Mouse (Mus musculus) heart, embryonic 10.5 days (tissue): ENCODE results near the gene Ppil1. TPM values are rescaled to one million over a fixed set of nuclear protein-coding genes. Genes with fewer than 3 reads are reported as not detected.

Experiments
- DNase-seq: peaks from one replicate; pipeline ENCODE4 v3.0.0-alpha.2; 2017; ENCODE audit warnings: low spot score
- H3K27ac ChIP-seq: fragments of 300-500 bp; sonication (generic); 2 replicates; pipeline ENCODE4 v1.5.1; 2016; ENCODE audit warnings: mild to moderate bottlenecking
- H3K27me3 ChIP-seq: fragments of 300-500 bp; sonication (generic); 2 replicates; pipeline ENCODE4 v1.6.1; 2016; ENCODE audit warnings: mild to moderate bottlenecking; ENCODE audit not compliant: poor library complexity, insufficient read depth, severe bottlenecking
- H3K36me3 ChIP-seq: fragments of 300-500 bp; sonication (generic); 2 replicates; pipeline ENCODE4 v1.6.1; 2016; ENCODE audit warnings: mild to moderate bottlenecking, moderate library complexity
- H3K4me1 ChIP-seq: fragments of 300-500 bp; sonication (generic); 2 replicates; pipeline ENCODE4 v1.6.1; 2016; ENCODE audit warnings: mild to moderate bottlenecking
- H3K4me3 ChIP-seq: fragments of 300-500 bp; sonication (generic); 2 replicates; pipeline ENCODE4 v1.5.1; 2016; ENCODE audit warnings: mild to moderate bottlenecking, moderate library complexity
- H3K9me3 ChIP-seq: fragments of 300-500 bp; sonication (generic); 2 replicates; pipeline ENCODE4 v1.6.1; 2016; ENCODE audit warnings: mild to moderate bottlenecking, moderate library complexity
- WGBS: fragments of 180-500 bp; shearing (Covaris S2); methylation state at CpG from one replicate; pipeline ENCODE4 v1.1.7; 2016; 5-methylcytosine and 5-hydroxymethylcytosine counted together
- polyA plus RNA-seq: library from polyadenylated mRNA; unstranded; fragments of >200 nt; fragmentation: Nextera tagmentation; extraction: Ambion mirVana; gene quantifications from 2 replicates; pipeline ENCODE4 v1.2.1, GENCODE M21; 2016

The Ppil1 gene
- polyA plus RNA-seq, 1 experiment from 2014 or later: 188 TPM

DNA sequence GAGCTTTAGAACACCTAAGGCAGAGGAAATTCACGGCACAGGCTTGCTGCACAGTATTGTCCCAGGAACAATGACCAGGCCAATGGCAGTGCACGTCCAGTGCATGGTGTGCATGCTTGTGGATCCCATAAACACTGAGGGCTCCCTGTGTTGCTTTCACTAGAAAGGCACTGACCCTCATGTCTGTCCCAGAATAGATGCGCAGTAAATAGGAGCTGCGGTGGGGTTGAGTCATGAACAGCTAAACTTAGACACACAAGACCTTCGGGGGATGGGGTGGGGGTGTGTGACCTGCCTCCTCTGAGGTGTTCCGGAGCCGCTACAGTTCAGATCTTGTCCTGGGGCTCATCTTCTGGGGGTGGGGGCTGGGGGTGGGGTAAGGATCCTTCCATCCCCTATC lies 57.9 kb downstream of the Ppil1 start:
- DNase-seq: no peak
- no peaks in the 10 kb centered on the region for H3K36me3 ChIP-seq
- peaks cover 36% of the 10 kb centered on the region for H3K4me1 ChIP-seq
- 52% methylated on average over 7 of the region's 7 CpGs for WGBS
- no peaks in the 10 kb centered on the region for H3K9me3 ChIP-seq
- no peak overlapping the region for H3K4me3 ChIP-seq
- H3K27ac ChIP-seq: peak overlapping the region; percentile 81
- H3K27me3 ChIP-seq: peaks cover 6% of the 10 kb centered on the region

DNA sequence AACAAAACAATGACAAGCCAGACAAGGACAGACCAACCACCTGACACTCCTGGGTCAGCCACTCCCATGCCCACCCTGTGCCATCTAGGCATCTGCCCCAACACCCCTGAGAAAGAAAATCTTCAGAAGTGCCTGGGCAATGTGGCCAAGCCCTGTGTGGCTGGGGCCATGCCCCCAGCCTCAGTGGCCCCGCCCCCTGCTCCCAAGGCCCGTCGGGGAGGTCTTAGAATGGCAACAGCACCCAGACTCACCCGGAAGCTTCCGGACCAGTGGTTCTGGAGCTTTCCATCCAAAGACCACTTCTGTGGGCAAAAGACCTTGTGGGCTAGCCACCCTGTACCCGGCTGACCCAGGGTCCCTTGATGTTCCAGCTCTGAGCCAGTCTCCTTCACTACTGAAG lies 61.4 kb downstream of the Ppil1 start:
- Histone ChIP-seq H3K4me3 (no peak overlapping the region), H3K27ac (0 out of 2 replicates have a peak overlapping the region, but pooled peaks have one; percentile 19), H3K4me1 (peaks cover 28% of the 10 kb centered on the region), H3K9me3 (no peaks in the 10 kb centered on the region), H3K36me3 (no peaks in the 10 kb centered on the region), H3K27me3 (peaks cover 6% of the 10 kb centered on the region)
- WGBS: 75% methylated on average over 6 of the region's 6 CpGs
- DNase-seq: no peak

Other genes with a start within 250 kb of the Ppil1 start
- gene Srsf3, start 231.6 kb downstream of the Ppil1 start, polyA plus RNA-seq: 433 and 498 TPM in 2 replicates
- 31.3 and 33.1 TPM in 2 replicates for gene Cdkn1a, start 173.2 kb downstream of the Ppil1 start, polyA plus RNA-seq
- gene Rab44, start 150.0 kb downstream of the Ppil1 start, polyA plus RNA-seq: 0.23 and 0.48 TPM in 2 replicates
- gene Cpne5, start 26.0 kb downstream of the Ppil1 start, polyA plus RNA-seq: 18.0 and 23.3 TPM in 2 replicates
- gene BC004004, start 4.6 kb upstream of the Ppil1 start, polyA plus RNA-seq: 79.2 and 94.0 TPM in 2 replicates
- 1.9 and 2.6 TPM in 2 replicates for gene Pi16, start 53.5 kb upstream of the Ppil1 start, polyA plus RNA-seq
- 281 and 310 TPM in 2 replicates for gene Mtch1, start 83.7 kb upstream of the Ppil1 start, polyA plus RNA-seq
- 2.2 and 3.8 TPM in 2 replicates for gene Fgd2, start 96.7 kb upstream of the Ppil1 start, polyA plus RNA-seq
- gene Pim1, start 226.6 kb upstream of the Ppil1 start, polyA plus RNA-seq: 28.7 and 31.4 TPM in 2 replicates